Mouse (Mus musculus) lung, postnatal 25 days (tissue): ENCODE data around the gene Cyp2g1.
"Not testable (repeated sequence)": the region's sequence is repeated elsewhere in the genome, so short reads cannot be mapped to it uniquely, and the experiment has no call there.

Experiments used
- DNase-seq: peaks from one replicate; pipeline ENCODE4 v3.0.0; 2022; ENCODE audit warnings: low spot score

Cyp2g1 gene

GRCm38 (mm10) chr7:26808592-26808991 lies at the start of gene Cyp2g1:
Cyp2g1 (plus strand) TSS chr7:26808892.
- no peak for DNase-seq

- peak; percentile 43 for DNase-seq
Measured at GRCm38 (mm10) chr7:26767084-26767483, 41.6 kb upstream of the Cyp2g1 start.

DNA sequence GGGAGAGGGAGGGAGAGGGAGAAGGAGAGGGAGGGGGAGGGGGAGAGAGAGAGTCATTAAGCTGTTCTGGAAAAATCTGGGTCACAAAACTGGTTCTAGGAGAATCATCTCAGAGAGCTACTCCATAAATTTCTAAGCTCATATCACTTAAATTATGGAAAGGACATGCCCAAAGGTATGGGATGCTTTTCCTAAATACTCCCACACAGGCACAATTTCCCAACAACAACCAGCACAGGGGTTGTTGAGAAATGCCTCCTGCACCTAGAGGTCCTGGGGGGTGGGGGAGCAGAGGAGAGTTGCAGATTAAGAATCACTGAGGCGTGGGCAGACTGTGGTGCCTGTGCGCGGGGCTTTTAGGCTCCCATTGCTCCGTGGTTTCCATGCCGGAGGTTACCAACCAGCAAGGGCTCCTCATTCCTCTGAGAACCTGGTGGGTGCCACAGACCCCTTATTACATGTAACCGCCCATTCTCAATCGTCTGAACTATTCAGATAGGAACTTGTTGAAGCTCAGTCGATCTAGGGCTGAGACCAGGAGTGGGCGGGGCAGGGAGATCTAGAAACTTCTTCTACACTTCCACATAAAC lies 38.7 kb upstream of the Cyp2g1 start:
- no peak for DNase-seq

GRCm38 (mm10) chr7:26772866-26773586 lies 35.7 kb upstream of the Cyp2g1 start:
- DNase-seq: peak; percentile 76

- peak; percentile 45 for DNase-seq
Measured at GRCm38 (mm10) chr7:26775866-26776265, 32.8 kb upstream of the Cyp2g1 start.

DNA sequence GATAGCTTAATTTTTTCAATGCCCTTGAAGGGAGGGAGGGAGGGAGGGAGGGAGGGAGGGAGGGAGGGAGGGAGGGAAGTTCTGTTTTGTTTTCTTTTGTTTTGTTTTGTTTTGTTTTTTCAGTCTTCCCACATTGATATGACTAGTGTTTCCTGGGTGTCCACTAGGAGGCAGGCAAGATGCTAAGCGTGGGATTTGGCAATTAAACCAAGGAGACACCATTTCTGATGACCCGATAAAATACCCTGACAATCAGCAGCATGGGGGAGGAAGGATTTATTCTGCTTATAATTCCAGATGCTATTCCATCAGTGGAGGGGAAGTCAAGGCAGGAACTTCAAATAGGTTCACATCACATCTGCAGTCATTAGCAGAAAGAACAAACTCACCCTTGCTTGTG lies 30.9 kb upstream of the Cyp2g1 start:
- no peak for DNase-seq

DNA sequence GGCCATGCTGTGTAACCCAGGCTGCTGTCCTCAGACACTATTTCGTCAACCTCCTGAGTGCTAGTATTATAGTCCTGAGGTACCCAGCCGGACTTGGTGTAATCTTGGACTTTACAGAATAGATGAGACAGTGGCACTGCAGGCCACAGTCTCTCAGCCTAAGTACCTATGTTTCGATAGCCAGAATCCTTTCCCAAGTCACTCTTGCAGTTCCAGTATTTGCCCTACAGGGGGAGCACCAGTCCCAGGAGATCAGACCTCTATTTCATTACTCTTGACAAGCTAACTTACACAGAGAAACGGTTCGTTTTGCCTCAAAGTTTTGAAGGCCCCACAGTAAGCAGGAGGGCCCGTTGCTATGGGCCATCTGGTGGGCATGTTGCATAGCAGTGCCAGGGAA lies 30.2 kb upstream of the Cyp2g1 start:
- peak; percentile 68 for DNase-seq

DNA sequence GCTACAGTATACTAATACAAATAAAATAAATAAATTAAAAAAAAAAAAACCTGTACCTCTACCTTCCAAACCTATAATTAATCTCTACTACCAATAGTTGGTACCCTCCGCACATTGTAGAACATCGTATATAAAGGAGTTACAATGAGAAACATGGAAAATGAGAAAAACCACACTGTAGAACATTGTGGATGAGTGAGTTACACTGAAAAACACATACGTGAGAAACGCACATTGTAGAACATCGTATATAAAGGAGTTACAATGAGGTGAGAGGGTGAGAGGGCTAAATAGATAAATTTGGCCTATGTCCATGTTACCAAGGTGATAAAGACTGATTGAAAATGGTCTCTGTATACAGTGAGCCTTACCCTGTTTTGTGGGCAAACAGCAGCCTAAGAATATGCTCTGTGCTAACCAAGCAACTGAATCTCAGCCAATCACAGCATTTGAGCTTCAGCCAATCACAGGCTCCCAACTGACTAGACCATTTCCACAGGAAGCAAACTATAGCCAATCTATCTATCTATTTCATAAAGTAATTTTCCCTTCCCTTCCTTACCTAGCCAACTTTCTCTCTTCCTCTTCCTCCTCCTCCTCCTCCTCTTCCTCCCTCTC lies 28.8 kb upstream of the Cyp2g1 start:
- DNase-seq: no peak

DNA sequence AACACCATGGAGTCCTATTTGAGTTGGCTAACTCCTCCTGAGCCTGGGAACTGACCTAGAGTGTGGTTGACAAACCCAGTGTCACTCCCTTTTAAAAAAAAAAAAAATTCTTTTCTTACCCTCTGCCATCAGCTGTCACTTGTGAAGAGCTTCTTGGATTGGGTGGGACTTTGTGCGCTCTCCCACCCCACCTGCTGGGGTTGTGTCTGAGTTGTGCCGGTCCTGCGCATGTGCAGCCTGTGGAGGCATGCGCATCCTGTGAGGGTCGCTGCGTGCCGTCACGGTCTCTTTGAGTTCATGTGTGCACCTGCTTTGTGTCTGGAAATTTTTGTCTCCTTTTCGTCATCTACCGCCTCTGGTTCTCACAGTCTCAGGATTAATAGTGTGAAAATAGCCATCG lies 28.2 kb upstream of the Cyp2g1 start:
- no peak for DNase-seq

DNA sequence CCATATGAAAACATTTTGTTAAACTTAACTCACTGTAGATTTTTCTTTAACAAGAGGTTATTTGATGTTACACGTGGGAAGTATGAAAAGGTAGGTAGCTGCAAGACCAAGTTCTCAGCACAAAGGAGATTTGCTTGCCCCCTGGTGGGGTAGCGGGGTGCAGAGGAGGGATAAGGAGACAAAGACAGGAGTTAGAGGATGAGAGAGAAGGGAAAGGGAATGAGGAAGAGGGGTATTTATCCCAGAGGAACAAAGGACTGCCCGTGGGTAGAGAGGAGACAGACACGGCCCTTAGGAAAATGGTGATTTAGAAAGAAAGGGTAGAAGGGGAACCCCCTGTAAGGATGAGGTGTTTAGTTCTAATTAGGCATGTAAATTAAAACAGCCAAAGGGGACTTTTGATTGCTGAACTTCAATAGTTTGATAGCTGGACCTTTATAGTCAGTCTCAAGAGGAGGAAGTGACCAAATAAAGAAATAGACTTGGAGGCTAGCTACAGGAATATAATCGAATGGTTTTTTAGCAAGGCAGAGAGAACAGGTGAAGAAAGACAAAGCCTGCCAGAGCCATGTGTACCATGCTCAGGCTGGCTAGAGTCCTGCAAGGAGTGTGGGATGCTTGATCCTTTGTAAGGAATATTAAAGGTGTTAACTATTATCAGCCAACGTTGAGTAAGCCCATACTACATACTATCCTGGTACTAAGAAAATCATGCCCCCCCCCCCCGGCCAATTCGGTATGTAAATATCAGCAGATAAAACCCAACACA lies 27.5 kb upstream of the Cyp2g1 start:
- no peak for DNase-seq

GRCm38 (mm10) chr7:26781767-26782131 lies 26.9 kb upstream of the Cyp2g1 start:
- no peak for DNase-seq

GRCm38 (mm10) chr7:26783163-26783562 lies 25.5 kb upstream of the Cyp2g1 start:
- DNase-seq: peak; percentile 18

- DNase-seq: not testable (repeated sequence)
Measured at GRCm38 (mm10) chr7:26786013-26786412, 22.7 kb upstream of the Cyp2g1 start.

- no peak for DNase-seq
Measured at GRCm38 (mm10) chr7:26789984-26790383, 18.7 kb upstream of the Cyp2g1 start.

DNA sequence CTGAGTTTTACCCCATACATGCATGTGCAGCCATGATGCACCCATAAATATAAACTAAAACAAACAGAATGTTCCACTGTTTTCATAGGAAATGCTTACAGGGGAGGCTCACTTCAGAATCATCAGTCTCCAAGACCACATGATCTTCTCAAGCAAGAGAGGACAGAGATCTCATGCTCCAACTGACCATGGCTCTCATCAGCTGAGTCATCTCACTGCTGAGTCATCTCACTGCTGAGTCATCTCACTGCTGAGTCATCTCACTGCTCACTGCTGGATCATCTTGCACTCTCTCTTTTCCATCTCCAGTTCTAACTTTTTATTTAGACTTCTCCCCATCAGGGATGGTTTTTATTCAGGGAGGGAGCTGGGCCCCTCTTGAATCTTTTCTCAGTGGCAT lies 8.6 kb upstream of the Cyp2g1 start:
- DNase-seq: no peak

DNA sequence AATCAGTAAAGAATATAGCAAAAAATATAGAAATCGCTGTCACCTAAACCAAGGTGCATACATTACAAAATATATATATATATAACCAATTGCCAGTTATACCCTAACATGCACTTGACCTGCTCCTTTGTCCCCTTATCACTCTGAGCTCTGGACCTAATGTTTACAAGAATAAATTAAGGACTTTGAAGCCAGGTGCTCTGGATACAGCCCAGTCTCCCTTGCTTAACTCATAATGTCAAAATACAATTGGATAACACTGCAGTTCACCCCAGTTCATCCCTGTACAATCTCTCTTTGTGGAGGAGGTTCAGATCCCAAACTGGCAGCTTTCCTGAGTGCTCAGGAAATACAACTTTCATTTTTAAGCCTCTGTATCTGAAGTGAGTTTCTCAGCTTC lies 7.7 kb upstream of the Cyp2g1 start:
- DNase-seq: no peak

DNA sequence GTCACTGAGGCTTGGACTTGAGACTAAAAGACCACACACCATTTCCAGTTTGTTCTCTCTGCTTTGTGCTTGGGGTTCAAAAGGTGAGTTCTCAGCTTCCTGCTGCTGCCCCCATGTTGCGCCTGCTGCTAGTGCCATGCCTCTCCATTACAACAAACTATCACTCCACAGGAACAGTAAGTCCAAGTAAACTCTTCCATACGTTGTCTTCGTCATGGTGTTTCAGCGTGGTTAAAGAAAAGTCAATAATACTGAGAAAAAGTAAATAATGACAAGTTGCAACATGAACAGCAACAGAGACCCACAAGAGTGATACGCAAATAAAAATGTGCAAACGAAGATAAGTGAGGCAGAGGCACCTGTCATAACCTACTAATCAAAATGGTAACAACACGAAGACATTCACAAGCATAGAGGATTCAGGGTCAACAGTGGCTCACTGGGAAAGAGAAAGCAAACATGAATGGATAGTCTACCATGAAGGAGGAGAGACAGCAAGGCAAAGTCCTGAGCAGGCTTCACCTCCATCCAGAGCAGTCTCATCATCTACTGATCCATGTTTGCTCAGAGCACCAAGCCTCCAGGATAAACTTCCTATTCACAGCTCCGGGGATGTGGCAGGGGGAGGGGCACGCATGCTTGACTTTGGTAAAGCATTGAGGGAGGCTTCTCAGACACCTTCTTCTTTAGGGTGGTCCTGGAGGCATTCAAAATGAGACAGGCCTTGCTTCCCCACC lies 23.0 kb downstream of the Cyp2g1 start:
- not testable (repeated sequence) for DNase-seq

DNA sequence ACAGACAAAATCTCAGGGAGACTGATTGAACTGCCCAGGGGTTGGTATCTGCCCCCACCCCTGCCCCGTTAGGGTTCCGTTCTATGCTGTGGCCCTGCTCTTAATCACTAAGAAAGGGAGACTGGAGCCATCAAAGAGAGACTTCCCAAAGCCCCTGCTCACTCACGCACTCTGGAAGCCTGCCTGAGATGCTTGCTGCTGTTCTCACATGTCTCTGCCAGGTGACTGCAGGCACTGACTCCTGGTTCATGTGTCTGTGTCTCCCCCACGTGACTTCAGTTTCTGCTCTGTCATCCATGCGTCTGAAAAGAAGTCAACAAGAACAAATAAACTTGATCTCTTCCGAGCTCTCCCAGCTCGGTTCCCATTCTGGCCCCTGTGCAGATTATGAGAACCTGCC lies 24.0 kb downstream of the Cyp2g1 start:
- not testable (repeated sequence) for DNase-seq

DNA sequence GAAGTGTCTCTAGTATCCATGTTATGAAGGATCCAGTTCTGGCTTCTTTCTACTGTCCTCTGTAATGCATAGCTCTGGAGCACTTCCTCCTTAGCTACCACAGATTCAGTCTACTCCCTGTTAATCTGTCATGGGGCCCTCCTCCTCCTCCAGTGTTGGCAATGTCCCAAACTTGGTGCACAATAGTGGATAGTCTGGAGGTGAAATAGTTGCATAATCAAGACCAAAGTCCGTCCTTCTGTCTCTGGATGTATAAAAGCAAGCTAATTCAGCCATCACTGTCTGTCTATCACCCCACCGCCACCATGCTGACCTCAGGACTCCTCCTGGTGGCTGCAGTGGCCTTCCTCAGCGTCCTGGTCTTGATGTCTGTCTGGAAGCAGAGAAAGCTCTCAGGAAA lies 26.4 kb downstream of the Cyp2g1 start, which contains the start of gene Cyp2a5:
TSS of gene Cyp2a5 (plus strand) at position 247 of the 400 bp plus-strand sequence.
- not testable (repeated sequence) for DNase-seq

GRCm38 (mm10) chr7:26843400-26843799 lies 34.7 kb downstream of the Cyp2g1 start:
- not testable (repeated sequence) for DNase-seq

DNA sequence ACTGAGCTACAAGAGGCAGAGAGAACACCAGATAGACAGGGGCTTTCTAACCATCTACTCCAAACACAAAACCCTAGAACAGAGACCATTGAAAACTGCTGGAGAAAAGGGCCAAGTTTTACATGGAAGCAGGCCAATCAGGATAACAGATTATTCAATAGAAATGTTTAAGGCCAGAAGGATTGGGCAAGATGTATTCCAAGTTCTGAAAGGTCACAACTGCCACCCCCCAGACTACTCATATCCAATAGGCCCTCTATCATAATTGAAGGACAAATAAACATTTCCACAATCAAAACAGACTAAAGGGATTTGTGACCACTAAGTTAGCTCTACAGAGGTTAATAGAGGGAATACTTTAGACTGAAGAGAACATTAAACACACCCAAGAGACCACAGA lies 41.4 kb downstream of the Cyp2g1 start:
- DNase-seq: peak; percentile 26
